Mouse (Mus musculus) ovary, adult 18-20 months (tissue): ENCODE measurements around the gene Srsf1.

Experiments used
- DNase-seq: peaks from one replicate; pipeline ENCODE4 v3.0.0; 2022; ENCODE audit warnings: low spot score, mixed read lengths

The Srsf1 gene

GRCm38 (mm10) chr11:88046944-88047794, at the start of gene Srsf1:
Gene Srsf1, plus strand, starts transcription at chr11:88047373.
- peak; percentile 96 for DNase-seq

- DNase-seq = no peak
Measured at GRCm38 (mm10) chr11:87999751-88000150, 47.4 kb upstream of the Srsf1 start.

GRCm38 (mm10) chr11:88002738-88003137, 44.4 kb upstream of the Srsf1 start:
- DNase-seq = no peak

GRCm38 (mm10) chr11:88004123-88004522, 43.0 kb upstream of the Srsf1 start:
- DNase-seq = no peak

- DNase-seq = no peak
Measured at GRCm38 (mm10) chr11:88008641-88009040, 38.5 kb upstream of the Srsf1 start.

GRCm38 (mm10) chr11:88009542-88010190, 37.5 kb upstream of the Srsf1 start:
- peak; percentile 40 for DNase-seq

- no peak for DNase-seq
Measured at GRCm38 (mm10) chr11:88011208-88011913, 35.8 kb upstream of the Srsf1 start.

GRCm38 (mm10) chr11:88011914-88012419, 35.2 kb upstream of the Srsf1 start:
- DNase-seq = no peak

GRCm38 (mm10) chr11:88012621-88013244, 34.4 kb upstream of the Srsf1 start:
- DNase-seq = no peak

- DNase-seq = no peak
Measured at GRCm38 (mm10) chr11:88013632-88014031, 33.5 kb upstream of the Srsf1 start.

- no peak for DNase-seq
Measured at GRCm38 (mm10) chr11:88015161-88015560, 32.0 kb upstream of the Srsf1 start.

GRCm38 (mm10) chr11:88015795-88016194, 31.4 kb upstream of the Srsf1 start:
- DNase-seq = no peak

GRCm38 (mm10) chr11:88023933-88024332, 23.2 kb upstream of the Srsf1 start:
- no peak for DNase-seq

GRCm38 (mm10) chr11:88027391-88028035, 19.7 kb upstream of the Srsf1 start:
- DNase-seq = no peak

- no peak for DNase-seq
Measured at GRCm38 (mm10) chr11:88028193-88028684, 18.9 kb upstream of the Srsf1 start.

- DNase-seq = no peak
Measured at GRCm38 (mm10) chr11:88030219-88030618, 17.0 kb upstream of the Srsf1 start.

- DNase-seq = no peak
Measured at GRCm38 (mm10) chr11:88030836-88031235, 16.3 kb upstream of the Srsf1 start.

- DNase-seq = no peak
Measured at GRCm38 (mm10) chr11:88031753-88032152, 15.4 kb upstream of the Srsf1 start.

GRCm38 (mm10) chr11:88035970-88036369, 11.2 kb upstream of the Srsf1 start:
- no peak for DNase-seq

- no peak for DNase-seq
Measured at GRCm38 (mm10) chr11:88036761-88037251, 10.4 kb upstream of the Srsf1 start.

- DNase-seq = no peak
Measured at GRCm38 (mm10) chr11:88037386-88037785, 9.8 kb upstream of the Srsf1 start.
